Mouse (Mus musculus) heart, embryonic 15.5 days (tissue): ENCODE results near the gene Khsrp. TPM values are rescaled to one million over a fixed set of nuclear protein-coding genes. Genes with fewer than 3 reads are reported as not detected.

Experiments
- ATAC-seq: fragments of 200-750 bp; cut with Nextera tagmentation; replicated peaks from 2 replicates; pipeline ENCODE4 v1.8.0; 2017; ENCODE audit warnings: low read depth, moderate TSS enrichment; ENCODE audit not compliant: insufficient number of reproducible peaks, insufficient read depth, low FRiP score
- H3K27ac ChIP-seq: fragments of 300-500 bp; sonication (generic); 2 replicates; pipeline ENCODE4 v1.5.1; 2015; ENCODE audit warnings: mild to moderate bottlenecking, inconsistent platforms
- H3K27me3 ChIP-seq: fragments of 300-500 bp; sonication (generic); 2 replicates; pipeline ENCODE4 v1.6.1; 2015; ENCODE audit warnings: inconsistent platforms
- H3K36me3 ChIP-seq: fragments of 300-500 bp; sonication (generic); 2 replicates; pipeline ENCODE4 v1.6.1; 2015; ENCODE audit warnings: mild to moderate bottlenecking, inconsistent platforms
- H3K4me1 ChIP-seq: fragments of 300-500 bp; sonication (generic); replicated peaks from 2 replicates; pipeline ENCODE4 v1.6.1; 2015; ENCODE audit warnings: inconsistent platforms
- H3K4me2 ChIP-seq: fragments of 300-500 bp; sonication (generic); 2 replicates; pipeline ENCODE4 v1.6.1; 2015; ENCODE audit warnings: inconsistent platforms, mild to moderate bottlenecking, moderate library complexity
- H3K4me3 ChIP-seq: fragments of 300-500 bp; sonication (generic); 2 replicates; pipeline ENCODE4 v1.5.1; 2015; ENCODE audit warnings: mild to moderate bottlenecking, inconsistent platforms
- H3K9ac ChIP-seq: fragments of 300-500 bp; sonication (generic); 2 replicates; pipeline ENCODE4 v1.6.1; 2015; ENCODE audit warnings: mild to moderate bottlenecking, inconsistent platforms
- H3K9me3 ChIP-seq: fragments of 300-500 bp; sonication (generic); replicated peaks from 2 replicates; pipeline ENCODE4 v1.6.1; 2016; ENCODE audit warnings: inconsistent platforms
- WGBS: fragments of 180-500 bp; shearing (Covaris S2); methylation state at CpG from one replicate; pipeline ENCODE4 v1.1.7; 2015; ENCODE audit warnings: mixed read lengths; 5-methylcytosine and 5-hydroxymethylcytosine counted together
- polyA plus RNA-seq: library from polyadenylated mRNA; unstranded; fragments of >200 nt; fragmentation: Nextera tagmentation; extraction: Ambion mirVana; gene quantifications from 2 replicates; pipeline ENCODE4 v1.2.1, GENCODE M21; 2015

The Khsrp gene
- polyA plus RNA-seq, 1 experiment from 2014 or later, result 23.3 TPM

GRCm38 (mm10) chr17:56988441-56988840 lies 42.9 kb downstream of the Khsrp start:
- no peak for ATAC-seq
- Histone ChIP-seq H3K4me2 (no peak overlapping the region), H3K27ac (no peak overlapping the region), H3K9me3 (no peaks in the 10 kb centered on the region), H3K4me1 (peaks cover 11% of the 10 kb centered on the region), H3K36me3 (peaks cover 13% of the 10 kb centered on the region; the same call in 1 of the 2 replicates), H3K9ac (no peak overlapping the region), H3K27me3 (no peaks in the 10 kb centered on the region), H3K4me3 (no peak overlapping the region)
- WGBS, result 81% methylated on average over 7 of the region's 7 CpGs

- no peaks in the 10 kb centered on the region for H3K36me3 ChIP-seq
- no peak overlapping the region for H3K4me3 ChIP-seq
- no peak overlapping the region for H3K4me2 ChIP-seq
- no peak for ATAC-seq
- no peak overlapping the region for H3K9ac ChIP-seq
- 84% methylated on average over 3 of the region's 3 CpGs for WGBS
- H3K27me3 ChIP-seq, result no peaks in the 10 kb centered on the region
- no peak overlapping the region for H3K27ac ChIP-seq
- no peaks in the 10 kb centered on the region for H3K9me3 ChIP-seq
- H3K4me1 ChIP-seq, result peaks cover 6% of the 10 kb centered on the region
Observed at GRCm38 (mm10) chr17:56986105-56986805, 45.1 kb downstream of the Khsrp start.

DNA sequence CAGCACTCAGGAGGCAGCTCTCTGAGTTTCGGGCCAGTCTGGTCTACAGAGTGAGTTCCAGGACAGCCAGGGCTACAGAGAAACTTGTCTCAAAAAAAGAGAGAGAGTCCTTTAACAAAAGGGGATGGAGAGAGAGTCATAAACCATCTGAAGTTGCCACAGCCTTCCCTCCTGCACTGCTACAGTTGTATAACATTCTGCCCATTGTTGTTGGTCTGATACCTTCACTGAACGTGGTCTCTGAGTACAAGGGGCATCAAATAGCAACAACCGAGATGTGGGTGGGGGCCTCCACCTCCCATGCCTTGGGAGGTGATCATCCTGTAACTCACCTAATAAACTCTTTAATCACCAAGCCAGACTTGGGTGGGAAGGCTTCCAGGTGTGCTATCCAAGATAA lies 45.7 kb downstream of the Khsrp start:
- Histone ChIP-seq H3K4me1 (no peaks in the 10 kb centered on the region; the same call in 1 of the 2 replicates), H3K27ac (no peak overlapping the region), H3K9ac (no peak overlapping the region), H3K27me3 (no peaks in the 10 kb centered on the region), H3K4me3 (no peak overlapping the region), H3K36me3 (no peaks in the 10 kb centered on the region), H3K4me2 (no peak overlapping the region), H3K9me3 (no peaks in the 10 kb centered on the region)
- ATAC-seq, result no peak
- WGBS, result 78% methylated on average over 3 of the region's 3 CpGs

GRCm38 (mm10) chr17:56984886-56985285 lies 46.4 kb downstream of the Khsrp start:
- no peak overlapping the region for H3K27ac ChIP-seq
- no peak for ATAC-seq
- no peaks in the 10 kb centered on the region for H3K27me3 ChIP-seq
- no peak overlapping the region for H3K4me2 ChIP-seq
- WGBS, result 74% methylated on average over 9 of the region's 9 CpGs
- no peaks in the 10 kb centered on the region for H3K36me3 ChIP-seq
- no peak overlapping the region for H3K4me3 ChIP-seq
- H3K9ac ChIP-seq, result no peak overlapping the region
- no peaks in the 10 kb centered on the region for H3K9me3 ChIP-seq
- H3K4me1 ChIP-seq, result no peaks in the 10 kb centered on the region

GRCm38 (mm10) chr17:56982013-56982412 lies 49.3 kb downstream of the Khsrp start, which contains the start of gene Acer1:
Gene Acer1, minus strand, starts transcription at chr17:56982126.
- Histone ChIP-seq H3K4me1 (no peaks in the 10 kb centered on the region), H3K36me3 (no peaks in the 10 kb centered on the region), H3K4me3 (no peak within 1 kb of the TSS), H3K9ac (no peak within 1 kb of the TSS), H3K4me2 (no peak within 1 kb of the TSS), H3K27ac (no peak within 1 kb of the TSS), H3K27me3 (no peaks in the 10 kb centered on the region), H3K9me3 (no peaks in the 10 kb centered on the region)
- ATAC-seq, result 0 out of 2 replicates have a peak, but pooled peaks have one; percentile 14
- 59% methylated on average over 5 of the region's 5 CpGs for WGBS

DNA sequence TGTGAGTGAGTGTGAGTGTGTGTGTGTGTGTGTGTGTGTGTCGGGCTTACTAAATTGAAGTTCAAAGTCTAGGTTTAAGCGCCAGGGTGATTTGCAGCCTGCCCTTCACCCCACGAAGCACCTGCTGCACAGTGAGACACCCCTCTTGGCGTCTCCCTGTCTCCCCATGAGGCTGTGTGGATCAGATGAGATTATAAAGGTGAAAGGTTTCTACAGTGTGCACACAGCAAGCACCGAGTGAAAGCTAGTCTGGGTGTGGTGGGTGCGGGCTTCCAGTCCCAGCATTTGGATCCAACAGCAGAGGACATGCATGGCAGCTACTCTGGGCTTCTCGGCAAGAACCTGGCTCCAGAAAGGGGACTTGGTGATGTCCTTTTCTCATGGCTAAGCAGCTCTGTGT lies 50.3 kb downstream of the Khsrp start:
- no peaks in the 10 kb centered on the region for H3K9me3 ChIP-seq
- H3K4me1 ChIP-seq, result no peaks in the 10 kb centered on the region
- H3K27me3 ChIP-seq, result no peaks in the 10 kb centered on the region
- H3K4me3 ChIP-seq, result no peak overlapping the region
- H3K27ac ChIP-seq, result no peak overlapping the region
- no peak for ATAC-seq
- H3K36me3 ChIP-seq, result no peaks in the 10 kb centered on the region
- 72% methylated on average over 7 of the region's 7 CpGs for WGBS
- H3K4me2 ChIP-seq, result no peak overlapping the region
- H3K9ac ChIP-seq, result no peak overlapping the region

- H3K27me3 ChIP-seq, result no peaks in the 10 kb centered on the region
- no peaks in the 10 kb centered on the region for H3K36me3 ChIP-seq
- H3K4me3 ChIP-seq, result no peak overlapping the region
- H3K27ac ChIP-seq, result no peak overlapping the region
- no peak for ATAC-seq
- no peaks in the 10 kb centered on the region for H3K9me3 ChIP-seq
- H3K4me2 ChIP-seq, result no peak overlapping the region
- H3K4me1 ChIP-seq, result no peaks in the 10 kb centered on the region
- no peak overlapping the region for H3K9ac ChIP-seq
- whole genome bisulfite sequencing, result 64% methylated on average over 4 of the region's 8 CpGs
Observed at GRCm38 (mm10) chr17:56979524-56979923, 51.8 kb downstream of the Khsrp start.

- H3K9me3 ChIP-seq, result no peaks in the 10 kb centered on the region
- 60% methylated on average over 8 of the region's 8 CpGs for WGBS
- no peak overlapping the region for H3K4me2 ChIP-seq
- H3K36me3 ChIP-seq, result no peaks in the 10 kb centered on the region
- no peak for ATAC-seq
- H3K4me1 ChIP-seq, result no peaks in the 10 kb centered on the region
- H3K4me3 ChIP-seq, result no peak overlapping the region
- 0 out of 2 replicates have a peak, but pooled peaks cover 1% of the 10 kb centered on the region for H3K27me3 ChIP-seq
- no peak overlapping the region for H3K27ac ChIP-seq
- H3K9ac ChIP-seq, result no peak overlapping the region
Observed at GRCm38 (mm10) chr17:56976531-56977390, 54.6 kb downstream of the Khsrp start.

- Histone ChIP-seq H3K9ac (no peak overlapping the region), H3K4me3 (no peak overlapping the region), H3K4me2 (no peak overlapping the region), H3K36me3 (no peaks in the 10 kb centered on the region), H3K4me1 (no peaks in the 10 kb centered on the region), H3K27me3 (0 out of 2 replicates have a peak, but pooled peaks cover 6% of the 10 kb centered on the region), H3K27ac (no peak overlapping the region), H3K9me3 (no peaks in the 10 kb centered on the region)
- no peak for ATAC-seq
- WGBS, result 59% methylated on average over 3 of the region's 3 CpGs
Observed at GRCm38 (mm10) chr17:56975391-56975790, 55.9 kb downstream of the Khsrp start.

GRCm38 (mm10) chr17:56974708-56975240 lies 56.5 kb downstream of the Khsrp start:
- H3K4me3 ChIP-seq, result no peak overlapping the region
- H3K4me2 ChIP-seq, result no peak overlapping the region
- H3K27ac ChIP-seq, result no peak overlapping the region
- no peak overlapping the region for H3K9ac ChIP-seq
- no peaks in the 10 kb centered on the region for H3K4me1 ChIP-seq
- no peaks in the 10 kb centered on the region for H3K36me3 ChIP-seq
- WGBS, result 78% methylated on average over 5 of the region's 5 CpGs
- H3K9me3 ChIP-seq, result no peaks in the 10 kb centered on the region
- 0 out of 2 replicates have a peak, but pooled peaks cover 6% of the 10 kb centered on the region for H3K27me3 ChIP-seq
- no peak for ATAC-seq

GRCm38 (mm10) chr17:56973956-56974707 lies 57.2 kb downstream of the Khsrp start:
- Histone ChIP-seq H3K4me3 (no peak overlapping the region), H3K9ac (no peak overlapping the region), H3K4me1 (no peaks in the 10 kb centered on the region), H3K36me3 (no peaks in the 10 kb centered on the region), H3K27me3 (0 out of 2 replicates have a peak, but pooled peaks cover 6% of the 10 kb centered on the region), H3K27ac (no peak overlapping the region), H3K9me3 (no peaks in the 10 kb centered on the region), H3K4me2 (no peak overlapping the region)
- 60% methylated on average over 14 of the region's 14 CpGs for WGBS
- no peak for ATAC-seq
